Mouse (Mus musculus) adrenal gland, postnatal 4 days (tissue): ENCODE data around the gene Adra1b. TPM values are rescaled to one million over a fixed set of nuclear protein-coding genes. Genes with fewer than 3 reads are reported as not detected.
A peak's percentile ranks its signal among the peaks of the same experiment; 100 is the strongest.

ENCODE experiments used
- DNase-seq, 2 experiments: peaks; one replicate each; pipeline ENCODE4 v3.0.0; 2021 to 2022; ENCODE audit warnings: low spot score in 2 of 2, mixed read lengths in 2 of 2
- total RNA-seq, 2 experiments: library from RNA; stranded (reverse); gene quantifications; 2 replicates each; pipeline ENCODE4 v1.2.3; 2021

The Adra1b gene
- total RNA-seq, 2 experiments from 2014 or later, result 1.7 to 5.3 TPM

DNA sequence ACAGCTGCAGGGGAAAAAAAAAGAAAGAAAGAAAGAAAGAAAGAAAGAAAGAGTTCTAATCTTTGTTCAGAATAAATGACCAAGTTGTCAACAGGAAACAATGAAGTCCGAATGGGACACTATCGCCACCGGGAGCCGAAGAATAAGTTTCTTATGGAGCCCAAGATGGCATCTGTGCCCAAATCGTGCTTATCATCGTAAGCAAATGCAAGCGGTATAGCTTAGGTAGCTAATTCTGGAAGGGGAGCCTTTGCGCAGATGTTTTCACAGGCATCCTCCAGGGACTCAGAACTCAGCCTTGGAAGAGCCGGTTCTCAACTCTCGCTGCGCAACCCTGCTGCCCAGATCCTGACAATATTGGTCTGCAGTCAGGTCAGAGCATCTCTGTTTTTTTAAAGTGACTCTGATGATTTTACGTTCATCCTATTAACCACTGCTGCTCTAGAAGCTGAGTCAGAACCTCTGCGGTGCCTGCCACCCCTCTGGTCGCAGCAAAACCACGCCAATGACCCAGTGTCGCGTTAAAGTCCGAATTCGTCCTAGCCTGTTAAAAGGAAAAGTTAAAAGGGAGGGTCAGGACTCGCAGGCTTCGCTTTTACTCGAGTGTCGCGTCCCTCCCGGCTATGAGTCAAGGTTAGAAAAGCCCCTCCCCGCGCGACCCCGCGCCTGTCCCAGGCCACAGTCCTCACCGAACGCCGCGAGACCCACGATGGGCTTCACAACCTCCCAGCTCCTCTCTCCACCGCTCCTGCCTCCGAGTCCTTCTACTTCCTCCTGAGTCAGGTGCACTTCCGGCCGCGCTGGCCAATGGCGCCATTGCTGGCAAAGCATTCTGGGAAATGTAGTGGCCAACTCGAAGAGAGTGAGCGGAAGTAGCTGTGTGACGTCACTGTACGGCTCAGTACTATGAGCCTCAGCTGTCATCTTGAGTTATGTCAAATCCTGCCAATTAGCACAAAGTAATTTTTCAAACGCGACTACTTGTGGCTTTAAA is 153.5 kb downstream of the Adra1b start, which contains the start of gene Ttc1:
Gene Ttc1, minus strand, starts transcription at position 776 of the 994 bp plus-strand sequence.
- DNase-seq, result peak; percentile 79 to 94

DNA sequence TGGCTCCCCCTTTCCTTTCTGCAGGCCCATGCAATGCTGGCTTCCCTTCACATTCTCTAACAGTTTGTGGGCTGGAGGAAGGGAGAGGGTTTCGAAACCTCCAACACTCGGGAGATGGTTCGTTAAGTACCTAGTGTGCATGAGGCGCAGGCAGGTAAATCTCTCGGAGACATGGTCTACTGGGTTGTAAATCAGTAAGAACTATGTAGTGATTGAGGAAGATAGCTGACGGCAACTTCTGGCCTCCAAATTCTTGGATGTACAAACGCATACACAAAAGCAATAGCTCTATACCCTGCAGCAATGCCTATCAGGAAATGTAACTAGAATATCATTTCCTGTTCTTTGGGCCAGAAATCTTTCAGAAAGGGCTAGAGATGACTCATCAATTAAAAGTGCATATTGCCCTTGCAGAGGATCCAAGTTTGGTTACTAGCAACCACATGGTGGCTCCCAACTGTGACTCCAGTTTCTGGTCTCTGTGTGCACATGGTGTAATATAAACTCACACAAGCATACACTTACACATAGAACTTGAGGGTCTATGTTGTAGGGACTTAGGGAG is 172.2 kb downstream of the Adra1b start:
- DNase-seq, result no peak

DNA sequence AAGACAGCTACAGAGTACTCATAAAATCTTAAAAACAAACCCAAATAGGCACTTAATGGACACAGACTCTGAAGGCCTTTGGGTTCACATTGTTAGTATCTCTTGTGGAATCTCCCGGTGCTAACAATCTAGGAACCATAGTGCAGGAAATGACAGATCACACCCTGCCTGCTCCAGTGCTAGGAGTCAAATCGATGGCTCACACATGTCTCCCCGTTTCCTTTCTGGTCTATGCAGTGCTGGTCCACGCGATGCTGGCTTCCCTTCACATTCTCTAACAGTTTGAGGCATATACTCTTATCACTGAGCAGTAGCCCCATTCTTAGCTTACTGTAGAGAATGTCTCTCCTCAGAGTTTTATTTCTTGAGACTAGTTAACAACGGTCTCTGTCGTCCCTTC is 173.2 kb downstream of the Adra1b start:
- no peak for DNase-seq

Other genes with a start within 250 kb of the Adra1b start
- 10 to 100 TPM; 51.0 to 53.4 TPM for gene Pwwp2a, start 219.2 kb downstream of the Adra1b start, total RNA-seq
- 10 to 100 TPM; 50.8 to 55.9 TPM for gene Ttc1, start 153.2 kb downstream of the Adra1b start, total RNA-seq